Mouse (Mus musculus) layer of hippocampus, postnatal 25 days (tissue): Measurements from ENCODE around the gene Myo16. TPM values are rescaled to one million over a fixed set of nuclear protein-coding genes. Genes with fewer than 3 reads are reported as not detected.

Experiments
- DNase-seq, 2 experiments: peaks; one replicate each; pipeline ENCODE4 v3.0.0; 2022; ENCODE audit warnings: mixed read lengths in 2 of 2, low spot score in 1 of 2; ENCODE audit errors: extremely low spot score in 1 of 2
- total RNA-seq, 2 experiments: library from RNA; stranded (reverse); gene quantifications; 2 replicates each; pipeline ENCODE4 v1.2.3; 2021

Gene Myo16
- total RNA-seq, 2 experiments from 2014 or later, result 27.4 to 28.0 TPM

- no peak for DNase-seq
These were observed 21.4 kb downstream of the Myo16 start for GRCm38 (mm10) chr8:10174841-10175680.

GRCm38 (mm10) chr8:10175976-10176375, 22.3 kb downstream of the Myo16 start:
- no peak for DNase-seq

- DNase-seq, result no peak
These were observed 23.4 kb downstream of the Myo16 start for GRCm38 (mm10) chr8:10177131-10177530.

GRCm38 (mm10) chr8:10178986-10179385, 25.3 kb downstream of the Myo16 start:
- DNase-seq, result no peak

GRCm38 (mm10) chr8:10190607-10191006, 36.9 kb downstream of the Myo16 start:
- no peak for DNase-seq

- DNase-seq, result peak in 1 of 2 experiments; percentile 31
These were observed 44.5 kb downstream of the Myo16 start for GRCm38 (mm10) chr8:10198164-10198563.

GRCm38 (mm10) chr8:10199301-10199700, 45.6 kb downstream of the Myo16 start:
- DNase-seq, result no peak

GRCm38 (mm10) chr8:10200042-10200441, 46.3 kb downstream of the Myo16 start:
- no peak for DNase-seq

- no peak for DNase-seq
These were observed 61.3 kb downstream of the Myo16 start for GRCm38 (mm10) chr8:10215023-10215422.

GRCm38 (mm10) chr8:10219761-10220276, 66.1 kb downstream of the Myo16 start:
- DNase-seq, result no peak

GRCm38 (mm10) chr8:10222770-10223169, 69.1 kb downstream of the Myo16 start:
- no peak for DNase-seq

GRCm38 (mm10) chr8:10223528-10224194, 70.0 kb downstream of the Myo16 start:
- no peak for DNase-seq

- DNase-seq, result no peak
These were observed 70.7 kb downstream of the Myo16 start for GRCm38 (mm10) chr8:10224305-10224971.

- no peak for DNase-seq
These were observed 71.3 kb downstream of the Myo16 start for GRCm38 (mm10) chr8:10225018-10225417.

- DNase-seq, result peak in 1 of 2 experiments; percentile 44
These were observed 77.1 kb downstream of the Myo16 start for GRCm38 (mm10) chr8:10230746-10231369.

GRCm38 (mm10) chr8:10234516-10234915, 80.8 kb downstream of the Myo16 start:
- DNase-seq, result no peak

GRCm38 (mm10) chr8:10243344-10243743, 89.6 kb downstream of the Myo16 start:
- no peak for DNase-seq

- DNase-seq, result peak; percentile 8 to 36
These were observed 95.4 kb downstream of the Myo16 start for GRCm38 (mm10) chr8:10249156-10249555.

GRCm38 (mm10) chr8:10255741-10256140, 102.0 kb downstream of the Myo16 start:
- no peak for DNase-seq

- DNase-seq, result no peak
These were observed 102.9 kb downstream of the Myo16 start for GRCm38 (mm10) chr8:10256563-10256962.
